Mouse (Mus musculus): ENCODE measurements at regions not wholly inside any gene's neighbourhood (a gene's known extent, or its start where the extent isn't known, plus 50 kb on each side); places are given as distances from the start of the nearest gene placed in this dataset.

DNA sequence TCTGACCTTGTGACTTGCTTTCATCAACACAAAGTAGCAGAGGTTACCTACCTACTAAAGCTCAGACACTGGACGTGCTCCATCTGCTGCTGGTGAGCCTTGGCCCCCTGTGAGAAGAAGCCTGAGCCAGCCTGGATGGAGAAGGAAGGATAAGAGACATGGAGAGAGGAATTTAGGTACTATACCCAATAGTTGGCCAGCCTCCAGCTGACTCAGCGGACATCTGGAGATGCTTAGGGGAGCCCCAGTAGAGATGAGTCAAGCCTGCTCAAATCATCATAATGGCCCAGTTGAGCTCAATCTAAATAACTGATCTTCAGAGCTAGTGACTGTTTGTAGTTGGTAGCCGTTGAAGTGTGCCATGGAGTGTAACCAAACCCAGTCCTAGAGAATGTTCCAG lies 53.7 kb upstream of the Ripply2 start:
- no peak overlapping the region for H3K4me3 ChIP-seq (ENCODE audit: low read depth, low read length)
- H3K4me1 ChIP-seq (ENCODE audit: control insufficient read depth, insufficient read depth, low read length): no peaks in the 10 kb centered on the region
- H3K36me3 ChIP-seq (ENCODE audit: control insufficient read depth, insufficient read depth, low read length): no peaks in the 10 kb centered on the region
- ATAC-seq (ENCODE audit: insufficient number of reproducible peaks, low FRiP score, low TSS enrichment, low read depth): no peak
- no peak for DNase-seq (ENCODE audit: low spot score)
- H3K9ac ChIP-seq (ENCODE audit: low read length): no peak overlapping the region
- 71% methylated on average over 3 of the region's 3 CpGs for WGBS
- H3K4me2 ChIP-seq (ENCODE audit: low read depth, severe bottlenecking): no peak overlapping the region
- no peak overlapping the region for H3K27ac ChIP-seq (replicated peaks; ENCODE audit: low read depth, low read length)
- H3K9me3 ChIP-seq (ENCODE audit: control insufficient read depth, low read length): no peaks in the 10 kb centered on the region
- no peaks in the 10 kb centered on the region for H3K27me3 ChIP-seq (ENCODE audit: control insufficient read depth, insufficient read depth, low read length)

DNA sequence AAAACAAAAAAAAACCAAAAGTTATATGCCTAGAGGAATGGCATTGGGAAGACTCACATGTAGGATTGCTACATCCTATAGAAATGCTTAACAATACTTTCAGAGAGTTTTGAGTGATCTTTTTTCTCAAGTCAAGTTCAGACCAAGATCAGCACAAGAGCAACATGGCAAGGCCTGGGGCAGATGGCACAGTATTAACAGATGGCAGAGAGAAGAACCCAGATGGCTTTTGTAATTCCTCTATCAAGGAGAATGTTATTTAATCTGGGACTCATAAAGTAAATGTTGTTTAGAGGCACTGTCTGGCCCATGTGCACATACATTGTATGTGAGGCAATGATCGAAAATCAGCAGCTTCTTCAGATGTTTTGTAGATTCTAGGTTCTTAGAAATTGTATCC lies 58.3 kb upstream of the Ripply2 start:
- Histone ChIP-seq H3K4me3 (ENCODE audit: low read depth, low read length) (no peak overlapping the region), H3K27ac (replicated peaks; ENCODE audit: low read depth, low read length) (no peak overlapping the region), H3K4me1 (ENCODE audit: control insufficient read depth, insufficient read depth, low read length) (no peaks in the 10 kb centered on the region), H3K4me2 (ENCODE audit: low read depth, severe bottlenecking) (no peak overlapping the region), H3K9ac (ENCODE audit: low read length) (no peak overlapping the region), H3K27me3 (ENCODE audit: control insufficient read depth, insufficient read depth, low read length) (no peaks in the 10 kb centered on the region), H3K9me3 (ENCODE audit: control insufficient read depth, low read length) (no peaks in the 10 kb centered on the region), H3K36me3 (ENCODE audit: control insufficient read depth, insufficient read depth, low read length) (no peaks in the 10 kb centered on the region)
- no peak for ATAC-seq (ENCODE audit: insufficient number of reproducible peaks, low FRiP score, low TSS enrichment, low read depth)
- DNase-seq (ENCODE audit: low spot score): no peak
- 90% methylated on average over 1 of the region's 1 CpGs for WGBS

DNA sequence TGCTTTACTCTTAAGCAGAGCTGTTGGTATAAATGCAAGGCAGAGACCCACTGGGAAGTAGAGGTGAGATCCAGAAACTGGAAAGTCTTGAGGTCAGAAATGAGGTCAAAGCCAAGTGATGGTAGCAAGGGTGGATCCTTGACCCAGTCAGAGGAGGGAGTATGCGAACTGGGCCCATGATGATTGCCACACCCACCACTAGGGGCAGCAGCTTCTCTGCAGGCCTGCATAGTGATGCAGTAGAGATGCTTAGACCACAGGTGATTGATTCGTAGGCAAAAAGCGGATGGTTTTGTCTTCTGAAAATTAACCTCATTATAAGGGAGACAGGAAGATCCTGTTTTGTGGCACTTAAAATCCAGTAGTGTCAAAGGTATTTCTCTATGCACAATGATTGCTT lies 59.6 kb upstream of the Ripply2 start:
- H3K4me3 ChIP-seq (ENCODE audit: low read depth, low read length): no peak overlapping the region
- H3K27me3 ChIP-seq (ENCODE audit: control insufficient read depth, insufficient read depth, low read length): no peaks in the 10 kb centered on the region
- H3K4me1 ChIP-seq (ENCODE audit: control insufficient read depth, insufficient read depth, low read length): no peaks in the 10 kb centered on the region
- 84% methylated on average over 3 of the region's 3 CpGs for WGBS
- DNase-seq (ENCODE audit: low spot score): no peak
- H3K4me2 ChIP-seq (ENCODE audit: low read depth, severe bottlenecking): no peak overlapping the region
- no peaks in the 10 kb centered on the region for H3K36me3 ChIP-seq (ENCODE audit: control insufficient read depth, insufficient read depth, low read length)
- no peak for ATAC-seq (ENCODE audit: insufficient number of reproducible peaks, low FRiP score, low TSS enrichment, low read depth)
- H3K9ac ChIP-seq (ENCODE audit: low read length): no peak overlapping the region
- no peaks in the 10 kb centered on the region for H3K9me3 ChIP-seq (ENCODE audit: control insufficient read depth, low read length)
- H3K27ac ChIP-seq (replicated peaks; ENCODE audit: low read depth, low read length): no peak overlapping the region

DNA sequence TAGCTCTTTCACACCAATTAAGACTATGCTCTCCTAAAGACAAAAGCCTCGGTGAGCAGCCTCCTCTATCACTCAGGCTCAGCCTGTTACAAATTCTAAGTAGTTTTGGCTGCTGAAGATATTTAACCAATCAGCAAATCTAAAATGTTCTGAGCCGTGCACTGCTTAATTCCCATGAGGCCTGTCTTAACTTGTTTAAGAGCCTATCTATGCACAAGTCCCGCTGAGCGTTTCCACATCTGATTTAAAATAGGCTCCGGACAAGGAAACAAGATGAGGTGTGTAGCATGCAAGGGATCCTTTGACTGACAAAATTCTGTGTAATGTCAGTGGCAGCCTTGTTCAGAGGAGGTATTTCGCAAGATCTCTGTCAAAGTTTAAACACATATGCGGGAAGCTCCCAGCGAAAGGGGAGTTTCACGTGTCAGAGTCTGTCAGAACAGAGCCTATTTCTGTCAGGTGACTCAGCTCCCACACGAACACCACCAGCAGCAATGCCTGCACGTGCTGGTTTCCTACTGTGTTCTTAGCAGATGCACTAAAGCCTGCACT lies 63.3 kb upstream of the Ripply2 start:
- DNase-seq (ENCODE audit: low spot score) (peak; percentile 22), ATAC-seq (ENCODE audit: insufficient number of reproducible peaks, low FRiP score, low TSS enrichment, low read depth) (no peak)
- no peaks in the 10 kb centered on the region for H3K4me1 ChIP-seq (ENCODE audit: control insufficient read depth, insufficient read depth, low read length)
- no peaks in the 10 kb centered on the region for H3K9me3 ChIP-seq (ENCODE audit: control insufficient read depth, low read length)
- H3K4me2 ChIP-seq (ENCODE audit: low read depth, severe bottlenecking): no peak overlapping the region
- no peak overlapping the region for H3K4me3 ChIP-seq (ENCODE audit: low read depth, low read length)
- 72% methylated on average over 11 of the region's 11 CpGs for WGBS
- H3K27ac ChIP-seq (replicated peaks; ENCODE audit: low read depth, low read length): no peak overlapping the region
- H3K27me3 ChIP-seq (ENCODE audit: control insufficient read depth, insufficient read depth, low read length): no peaks in the 10 kb centered on the region
- no peaks in the 10 kb centered on the region for H3K36me3 ChIP-seq (ENCODE audit: control insufficient read depth, insufficient read depth, low read length)
- H3K9ac ChIP-seq (ENCODE audit: low read length): no peak overlapping the region

DNA sequence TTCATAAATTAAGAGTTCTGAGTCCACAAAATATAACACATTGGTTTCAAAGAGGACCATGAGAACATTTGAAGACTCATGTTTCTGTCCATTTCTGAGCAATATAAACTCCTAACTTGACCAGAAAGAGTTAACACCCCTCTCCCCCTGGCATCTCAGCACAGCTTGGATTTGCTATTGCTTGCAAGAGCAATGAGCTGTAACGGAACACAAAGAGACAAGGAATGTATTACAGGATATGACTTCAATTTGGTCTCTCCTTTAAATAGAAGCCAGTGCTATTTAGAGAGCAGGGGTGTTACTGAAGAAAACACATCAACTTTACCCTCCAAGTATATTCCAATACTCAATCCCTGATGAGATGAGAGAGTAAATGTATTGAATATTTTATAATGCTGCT lies 65.5 kb upstream of the Ripply2 start:
- Histone ChIP-seq H3K27me3 (ENCODE audit: control insufficient read depth, insufficient read depth, low read length) (no peaks in the 10 kb centered on the region), H3K27ac (replicated peaks; ENCODE audit: low read depth, low read length) (no peak overlapping the region), H3K4me2 (ENCODE audit: low read depth, severe bottlenecking) (no peak overlapping the region), H3K36me3 (ENCODE audit: control insufficient read depth, insufficient read depth, low read length) (no peaks in the 10 kb centered on the region), H3K9me3 (ENCODE audit: control insufficient read depth, low read length) (no peaks in the 10 kb centered on the region), H3K4me3 (ENCODE audit: low read depth, low read length) (no peak overlapping the region), H3K4me1 (ENCODE audit: control insufficient read depth, insufficient read depth, low read length) (no peaks in the 10 kb centered on the region), H3K9ac (ENCODE audit: low read length) (no peak overlapping the region)
- DNase-seq (ENCODE audit: low spot score) (no peak), ATAC-seq (ENCODE audit: insufficient number of reproducible peaks, low FRiP score, low TSS enrichment, low read depth) (no peak)
- WGBS: 15% methylated on average over 1 of the region's 1 CpGs

DNA sequence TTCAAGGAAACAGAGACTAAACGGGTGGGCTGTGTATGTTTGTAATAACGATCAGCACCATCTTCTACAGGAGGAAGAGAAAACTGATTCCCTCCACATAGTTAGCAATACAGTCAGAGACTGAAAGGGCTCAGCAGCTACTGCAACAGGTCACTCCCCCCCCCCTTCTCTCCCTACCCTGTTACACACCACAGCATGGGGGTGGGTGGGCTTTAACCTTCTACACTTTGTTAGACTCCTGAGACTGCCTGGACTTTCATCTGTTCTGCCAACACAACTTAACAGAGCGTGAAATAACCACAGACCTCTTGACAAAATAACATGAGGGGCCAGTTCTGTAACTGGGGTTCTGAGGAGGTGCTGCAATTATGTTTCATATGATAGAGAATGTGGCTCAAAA lies 50.7 kb upstream of the Snap91 start:
- Histone ChIP-seq H3K27me3 (ENCODE audit: control insufficient read depth, insufficient read depth, low read length) (no peaks in the 10 kb centered on the region), H3K4me3 (ENCODE audit: low read depth, low read length) (no peak overlapping the region), H3K4me1 (ENCODE audit: control insufficient read depth, insufficient read depth, low read length) (no peaks in the 10 kb centered on the region), H3K27ac (replicated peaks; ENCODE audit: low read depth, low read length) (no peak overlapping the region), H3K4me2 (ENCODE audit: low read depth, severe bottlenecking) (no peak overlapping the region), H3K9me3 (ENCODE audit: control insufficient read depth, low read length) (no peaks in the 10 kb centered on the region), H3K9ac (ENCODE audit: low read length) (no peak overlapping the region), H3K36me3 (ENCODE audit: control insufficient read depth, insufficient read depth, low read length) (no peaks in the 10 kb centered on the region)
- ATAC-seq (ENCODE audit: insufficient number of reproducible peaks, low FRiP score, low TSS enrichment, low read depth) (no peak), DNase-seq (ENCODE audit: low spot score) (no peak)
- 67% methylated on average over 3 of the region's 3 CpGs for WGBS

Measured in limb, embryonic 11.5 days (tissue).